Mouse (Mus musculus) heart, postnatal 10 days (tissue): Measurements from ENCODE around the gene Agrp. TPM values are rescaled to one million over a fixed set of nuclear protein-coding genes. Genes with fewer than 3 reads are reported as not detected.
"Not testable (repeated sequence)": the region's sequence is repeated elsewhere in the genome, so short reads cannot be mapped to it uniquely, and the experiment has no call there.

Experiments used
- DNase-seq, 2 experiments: peaks; one replicate each; pipeline ENCODE4 v3.0.0; 2021
- intact Hi-C: fragments of 180-260 bp; cut with DNase I; formaldehyde crosslinking; loops from one replicate; pipeline ENCODE4 v1.15.1; 2025
- total RNA-seq, 2 experiments: library from RNA; stranded (reverse); gene quantifications; 2 replicates each; pipeline ENCODE4 v1.2.3; 2021

Gene Agrp
- total RNA-seq, 2 experiments from 2014 or later: not detected

DNA sequence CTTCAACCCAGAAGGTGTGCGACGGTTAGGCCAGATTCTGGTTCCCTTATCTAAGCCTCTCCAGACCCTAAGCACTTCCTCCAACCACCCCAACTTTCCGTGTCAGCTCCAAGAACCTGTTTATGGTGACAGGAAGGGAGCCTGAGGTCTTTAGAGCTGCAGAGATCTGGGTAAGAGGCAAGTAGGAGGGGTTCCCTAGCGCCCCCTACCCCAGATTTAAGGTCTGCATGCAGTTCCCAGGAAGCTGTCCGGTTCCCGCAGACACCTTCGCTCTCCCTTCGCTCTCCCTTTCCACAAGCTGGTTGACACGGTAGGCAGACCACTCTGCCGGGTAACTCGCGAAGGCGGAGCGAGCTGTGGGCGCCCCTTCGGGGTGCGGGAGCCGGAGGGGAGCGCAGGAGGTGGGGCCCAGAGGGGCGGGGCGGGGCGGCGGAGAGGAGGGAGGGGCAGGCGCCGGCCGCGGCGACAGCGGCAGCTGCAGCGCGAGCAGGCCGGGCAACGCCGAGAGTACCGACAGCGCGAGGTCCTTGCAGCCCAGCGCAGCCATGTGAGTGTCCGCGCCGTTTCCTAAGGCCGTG is 32.3 kb downstream of the Agrp start, which contains the start of gene Ripor1:
Ripor1 (plus strand) TSS at position 452 of the 578 bp plus-strand sequence.
- peak; percentile 86 to 87 for DNase-seq
- intact Hi-C loops: no loop called here

DNA sequence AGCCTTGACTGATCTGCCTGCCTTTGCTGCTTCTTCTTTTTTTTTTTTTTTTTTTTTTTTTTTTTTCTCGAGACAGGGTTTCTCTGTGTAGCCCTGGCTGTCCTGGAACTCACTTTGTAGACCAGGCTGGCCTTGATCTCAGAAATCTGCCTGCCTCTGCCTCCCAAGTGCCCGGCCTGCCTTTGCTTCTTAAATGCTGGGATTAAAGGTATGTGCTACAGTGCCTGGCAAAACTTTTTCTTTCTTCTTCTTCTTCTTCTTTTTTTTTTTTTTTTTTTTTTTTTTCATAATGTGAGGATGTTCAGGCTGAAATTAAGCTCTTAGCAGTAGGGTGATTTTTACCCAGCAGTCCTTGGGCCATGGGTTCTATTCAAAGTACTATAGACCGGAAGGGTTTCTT is 34.7 kb downstream of the Agrp start:
- intact Hi-C loops, DNase-seq: not testable (repeated sequence)

DNA sequence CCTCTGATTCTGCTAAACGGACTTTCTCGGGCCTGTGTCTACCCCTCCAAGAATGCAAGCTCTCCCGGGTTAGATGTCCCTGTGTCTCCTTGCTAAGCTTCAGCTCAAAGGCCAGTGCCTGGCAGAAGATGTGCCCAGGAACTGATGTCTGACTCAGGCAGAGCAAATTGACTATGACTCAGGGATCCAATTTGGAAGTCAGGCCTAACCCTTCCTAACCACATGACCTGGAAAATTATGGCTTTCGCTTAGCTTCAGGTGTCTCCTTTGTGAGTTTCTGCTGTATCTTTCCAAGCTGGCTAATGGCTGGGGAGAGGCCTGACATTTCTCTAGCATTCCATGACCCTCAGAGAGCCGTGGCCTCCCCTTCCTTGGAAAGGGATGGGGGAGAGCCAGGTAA is 35.9 kb downstream of the Agrp start:
- DNase-seq: no peak
- intact Hi-C loops: no loop called here

DNA sequence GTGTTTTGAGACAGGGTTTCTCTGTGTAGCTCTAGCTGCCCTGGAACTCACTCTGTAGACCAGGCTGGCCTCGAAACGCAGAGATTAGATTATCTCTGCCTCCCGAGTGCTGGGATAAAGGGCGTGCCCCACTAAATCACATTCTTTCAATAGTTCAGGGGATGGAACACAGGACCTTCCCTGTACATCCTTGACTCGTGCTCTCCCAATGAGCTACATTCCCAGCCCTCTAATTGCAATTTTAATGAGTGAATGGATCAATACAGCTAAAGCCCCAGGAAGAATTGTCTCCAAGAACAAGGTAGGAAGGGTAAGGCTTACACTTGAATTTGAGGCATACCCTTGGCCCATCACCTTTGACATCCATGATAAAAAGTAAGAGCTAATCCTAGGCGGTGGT is 38.4 kb downstream of the Agrp start:
- no peak for DNase-seq
- intact Hi-C loops: no loop called here

DNA sequence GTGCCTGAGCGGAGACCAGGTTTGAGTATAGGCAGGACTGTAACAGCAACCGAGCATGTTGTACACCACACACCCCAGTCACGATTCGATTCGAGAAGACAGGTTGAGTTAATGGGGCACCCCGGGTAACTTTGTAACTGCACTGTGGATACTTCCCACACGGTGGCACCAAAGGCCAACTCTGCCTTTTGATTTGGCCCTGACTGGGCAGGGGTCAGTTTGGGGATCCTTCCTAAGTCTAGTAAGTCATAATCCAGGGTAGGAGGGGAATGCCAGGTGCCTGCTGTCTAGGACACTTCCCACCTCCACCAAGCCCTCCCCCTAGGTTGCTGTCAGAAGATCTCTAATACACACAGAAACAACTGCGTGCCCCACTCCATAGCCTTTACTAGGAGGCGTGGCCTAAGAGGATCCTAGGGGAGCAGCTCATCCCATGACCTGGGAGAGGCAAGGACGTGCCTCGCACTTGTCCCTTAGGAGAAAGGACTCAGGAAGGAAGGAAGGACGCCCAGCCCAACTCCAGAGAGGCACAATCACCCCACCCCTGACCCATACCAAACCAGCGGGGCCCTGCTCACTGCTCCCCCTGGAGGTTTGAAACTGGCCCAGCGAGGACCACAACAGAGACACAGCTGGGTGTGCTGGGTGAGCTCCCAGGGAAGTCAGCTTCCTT is 40.7 kb downstream of the Agrp start:
- intact Hi-C loops: loop anchor here (2.0 kb wide), 4 partner anchors 26 to 88 kb away; partner anchors contain the start of genes Agrp, Atp6v0d1 and Ctcf
- peak; percentile 81 to 86 for DNase-seq

DNA sequence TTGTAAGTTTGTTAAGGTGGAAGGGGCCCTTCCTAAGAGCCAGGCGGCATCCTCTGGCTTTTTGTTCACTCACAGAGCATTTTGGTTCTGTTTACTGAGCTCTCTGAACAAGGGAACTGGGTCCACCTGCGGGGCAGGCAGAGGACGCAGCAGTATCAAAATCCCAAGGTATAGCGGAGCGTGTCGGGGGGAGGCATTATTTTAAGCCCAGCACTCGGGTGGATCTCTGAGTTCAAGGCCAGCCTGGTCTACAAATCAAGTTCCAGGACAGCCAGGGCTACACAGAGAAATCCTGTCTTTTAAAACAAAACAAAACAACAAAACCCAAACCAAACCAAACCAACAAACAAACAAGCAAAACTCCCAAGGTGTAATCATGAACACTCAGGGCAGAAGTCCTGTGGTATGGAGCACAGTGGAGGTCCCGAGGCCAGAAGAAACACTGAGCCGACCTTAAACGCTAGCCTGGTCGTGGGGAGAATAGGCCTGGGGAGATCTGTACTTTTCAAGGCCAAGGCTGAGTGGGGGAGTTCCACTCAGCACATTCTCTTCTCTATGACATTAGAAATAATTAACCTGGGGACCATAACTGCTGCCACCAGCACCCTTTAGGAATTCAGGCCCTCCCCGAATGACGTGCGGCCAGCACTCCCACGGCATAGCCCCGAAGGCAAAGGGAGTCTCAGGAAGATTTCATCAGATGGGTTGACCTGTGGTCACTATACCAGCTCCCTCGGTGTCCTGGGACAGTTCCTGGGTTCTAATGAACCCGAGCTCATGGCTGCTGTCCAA is 42.5 kb downstream of the Agrp start:
- intact Hi-C loops: no loop called here

DNA sequence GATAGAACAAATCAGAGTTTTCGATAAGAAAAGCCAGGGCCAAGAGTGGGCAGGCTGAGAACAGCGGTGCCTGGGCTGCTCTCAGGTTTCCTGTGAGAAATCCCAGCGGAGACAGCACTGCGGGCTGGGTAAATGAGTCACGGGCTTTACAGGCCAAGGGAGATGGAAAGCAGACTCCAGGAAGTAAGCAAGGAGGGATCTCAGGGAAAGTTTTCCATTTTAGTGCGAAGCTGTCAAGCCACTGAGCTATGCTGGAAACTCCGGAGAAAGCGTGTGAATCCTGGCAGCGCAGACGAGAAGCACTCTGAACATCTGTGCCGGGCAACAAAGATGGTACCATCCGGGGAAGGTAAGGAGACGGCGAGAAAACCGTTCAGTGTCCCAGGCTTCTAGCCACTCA is 43.3 kb downstream of the Agrp start:
- intact Hi-C loops: no loop called here

More for the DNA sequence above, 42.5 kb downstream of the Agrp start:
- DNase-seq: no peak

DNA sequence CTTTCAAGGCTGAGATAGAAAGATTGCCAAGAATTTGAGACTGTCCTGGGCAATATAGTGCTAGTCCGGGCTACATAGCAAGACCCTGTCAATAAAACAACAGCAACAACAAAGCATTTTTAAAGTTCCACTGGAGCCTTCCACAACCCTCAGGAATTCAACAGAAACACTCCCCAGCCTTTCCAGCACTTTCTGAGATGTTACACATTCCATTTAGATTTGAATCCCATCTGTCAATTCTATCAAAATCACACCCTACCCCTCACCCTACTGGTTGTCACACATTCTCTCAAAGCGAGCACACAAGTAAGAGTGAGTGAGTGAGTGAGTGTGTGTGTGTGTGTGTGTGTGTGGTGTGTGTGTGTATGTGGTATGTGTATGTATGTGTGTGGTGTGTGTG is 44.8 kb downstream of the Agrp start:
- no peak for DNase-seq
- intact Hi-C loops: no loop called here

More for the DNA sequence above, 43.3 kb downstream of the Agrp start:
- peak; percentile 63 to 72 for DNase-seq

DNA sequence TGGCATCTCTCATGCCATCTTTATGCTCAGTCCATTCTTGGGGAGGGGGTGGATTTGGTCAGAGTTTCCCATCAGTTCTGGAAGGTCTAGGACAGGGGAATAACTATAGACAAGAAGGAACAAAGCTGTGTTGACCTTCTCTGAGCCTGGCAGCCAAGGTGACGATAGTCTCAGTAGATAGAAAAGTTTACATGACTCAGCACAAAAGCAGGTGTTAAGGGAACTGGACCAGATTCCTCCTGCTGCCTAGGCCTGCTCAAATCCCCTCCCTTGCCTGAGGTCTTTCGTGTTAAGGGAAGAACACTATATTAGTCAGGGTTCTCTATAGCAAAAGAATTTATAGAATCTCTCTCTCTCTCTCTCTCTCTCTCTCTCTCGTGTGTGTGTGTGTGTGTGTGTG is 57.5 kb downstream of the Agrp start:
- no peak for DNase-seq
- intact Hi-C loops: no loop called here

DNA sequence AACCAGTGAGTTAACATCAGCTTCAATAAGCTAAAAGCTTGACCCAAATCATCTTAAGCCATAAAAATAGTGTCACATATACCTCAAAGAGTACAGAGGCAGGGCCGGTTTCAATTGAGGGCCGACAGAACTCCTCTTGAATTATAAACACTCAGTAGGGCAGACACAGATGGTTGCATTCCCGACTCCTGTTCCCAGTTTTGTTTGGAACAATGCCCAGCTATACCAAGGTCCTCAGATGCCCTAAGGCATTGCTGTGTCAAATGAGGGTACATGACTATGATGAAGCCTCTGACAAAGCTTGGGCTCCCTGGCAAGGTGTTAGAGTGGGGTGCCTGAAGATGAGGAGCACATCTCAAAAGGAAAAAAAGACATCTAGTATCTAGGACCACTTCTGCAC is 61.7 kb downstream of the Agrp start:
- intact Hi-C loops: no loop called here
- DNase-seq: peak in 1 of 2 experiments; percentile 15

DNA sequence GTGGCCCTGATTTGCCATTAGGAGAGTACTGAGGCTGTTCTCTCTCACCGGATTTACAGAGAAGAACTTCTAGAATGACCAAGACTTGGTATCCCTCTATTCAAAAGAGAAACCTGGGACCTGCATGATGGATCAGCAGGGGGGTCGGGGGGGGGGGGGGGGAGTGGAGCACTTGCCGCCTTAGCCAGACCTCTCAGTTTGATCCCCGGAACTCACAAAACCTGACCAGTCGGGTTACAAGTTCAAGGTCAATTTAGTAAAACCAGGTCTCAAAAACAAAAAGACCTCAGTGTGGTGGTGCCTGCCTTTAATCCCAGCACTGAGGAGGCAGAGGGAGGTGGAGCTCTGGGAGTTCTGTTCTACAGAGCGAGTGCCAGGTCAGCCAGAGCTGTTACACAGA is 62.5 kb downstream of the Agrp start:
- intact Hi-C loops: no loop called here
- no peak for DNase-seq

DNA sequence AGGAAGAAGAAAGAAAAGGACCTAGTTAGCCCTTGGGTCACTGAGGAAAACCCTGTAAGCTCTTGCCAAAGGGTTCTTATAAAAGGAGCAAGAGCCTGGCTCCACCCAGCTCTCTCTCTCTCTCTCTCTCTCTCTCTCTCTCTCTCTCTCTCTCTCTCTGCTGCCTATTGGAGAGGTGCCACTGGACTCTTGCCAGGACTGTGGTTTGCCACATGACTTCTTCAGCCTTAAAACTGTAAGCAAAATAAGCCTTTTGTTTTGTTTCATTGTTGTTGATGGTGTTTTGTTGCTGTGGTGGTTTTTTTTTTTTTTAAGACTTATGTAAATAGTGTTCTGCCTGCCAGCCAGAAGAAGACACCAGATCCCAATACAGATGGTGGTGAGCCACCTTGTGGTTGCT is 63.8 kb downstream of the Agrp start:
- intact Hi-C loops: no loop called here

DNA sequence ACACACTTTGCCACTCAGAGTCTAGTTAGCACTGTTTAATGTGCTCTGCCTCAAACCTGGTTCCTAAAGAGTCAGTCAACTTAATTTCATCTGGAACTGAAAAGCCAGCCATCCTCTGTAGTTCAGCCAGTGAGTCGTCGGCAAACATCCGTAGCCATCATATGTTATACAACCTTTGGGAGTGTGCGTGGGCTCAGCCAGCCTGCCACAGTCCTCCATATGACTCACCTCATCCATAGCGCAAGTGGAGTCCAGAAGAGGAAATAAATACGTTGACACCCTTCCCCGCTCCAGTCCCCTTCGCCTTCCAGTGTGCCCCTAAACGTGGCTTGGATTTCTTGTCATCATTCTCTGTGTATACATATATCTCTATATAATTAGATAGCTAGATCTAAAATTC is 65.4 kb downstream of the Agrp start:
- intact Hi-C loops: no loop called here

More for the DNA sequence above, 63.8 kb downstream of the Agrp start:
- DNase-seq: peak; percentile 55 to 65

DNA sequence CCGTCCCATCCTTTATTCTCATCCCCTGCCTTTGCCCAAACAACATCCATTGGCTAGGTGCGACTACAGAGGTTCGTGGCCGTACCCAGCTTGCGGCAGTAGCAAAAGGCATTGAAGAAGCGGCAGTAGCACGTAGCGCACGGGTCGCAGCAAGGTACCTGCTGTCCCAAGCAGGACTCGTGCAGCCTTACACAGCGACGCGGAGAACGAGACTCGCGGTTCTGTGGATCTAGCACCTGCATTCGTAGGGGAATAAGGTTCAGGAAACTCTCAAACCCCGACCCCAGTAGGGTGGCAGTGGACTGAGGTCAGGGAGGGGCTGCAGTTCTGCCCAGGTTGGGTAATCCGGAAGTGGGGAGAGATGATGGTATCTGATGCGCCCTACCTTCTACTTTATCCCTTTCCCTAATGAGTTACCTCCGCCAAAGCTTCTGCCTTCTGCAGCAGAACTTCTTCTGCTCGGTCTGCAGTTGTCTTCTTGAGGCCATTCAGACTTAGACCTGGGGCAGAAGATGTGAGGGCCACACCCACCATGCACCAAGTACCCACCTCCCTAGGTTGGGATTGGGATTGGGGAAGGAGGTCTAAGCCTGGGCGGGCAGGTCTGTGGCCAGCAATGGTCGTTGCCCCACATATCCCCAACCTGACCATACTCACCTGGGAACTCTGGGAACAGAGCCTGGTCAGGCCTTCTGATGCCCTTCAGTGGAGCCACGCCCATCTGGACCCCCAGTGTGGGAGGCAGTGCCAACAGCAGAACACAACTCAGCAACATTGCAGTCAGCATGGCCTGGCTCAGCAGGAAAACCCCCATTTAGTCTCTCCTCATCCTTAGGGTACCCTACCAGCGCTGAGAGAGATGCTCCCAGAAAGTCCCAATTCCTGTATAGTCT is 70.2 kb downstream of the Agrp start:
- intact Hi-C loops: loop anchor here (2.0 to 5.0 kb wide), 2 partner anchors 30 to 120 kb away; partner anchors contain the start of gene Carmil2

More for the DNA sequence above, 65.4 kb downstream of the Agrp start:
- DNase-seq: no peak

DNA sequence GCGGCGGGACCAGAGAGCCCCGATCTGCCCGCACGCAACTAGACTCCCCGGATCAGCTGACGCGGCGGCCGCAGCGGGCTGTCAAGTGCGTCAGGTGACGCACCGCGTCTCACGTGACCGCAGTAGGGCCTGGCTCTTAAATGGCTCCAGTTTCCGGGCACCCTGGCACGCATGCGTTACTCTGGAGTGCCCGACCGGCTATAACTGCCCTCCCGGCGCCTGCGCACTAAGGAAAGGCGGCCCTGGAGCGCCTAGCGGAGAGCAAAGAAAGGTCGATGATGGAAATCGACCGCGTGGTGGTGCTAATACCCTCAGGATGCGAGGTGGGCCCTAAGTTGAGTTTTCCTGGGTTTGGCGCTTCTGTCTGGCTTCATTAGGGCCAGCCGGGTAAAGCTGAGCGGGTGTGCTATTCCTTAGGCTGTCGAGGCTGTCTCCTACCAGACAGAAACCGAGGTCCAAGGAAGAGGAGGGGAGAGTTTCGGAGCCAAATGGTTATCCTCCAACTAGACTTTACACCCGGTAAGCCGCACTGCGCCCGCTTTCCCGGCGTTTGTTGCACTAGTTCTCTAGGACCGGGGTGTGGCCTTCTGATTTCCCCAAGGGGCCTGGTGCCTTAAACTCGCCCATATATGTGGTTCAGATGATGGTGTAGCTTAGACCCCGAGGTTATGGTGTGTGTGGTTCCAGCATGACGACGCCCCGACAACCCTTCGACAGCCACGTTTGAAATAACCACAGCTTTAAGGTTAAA is 71.1 kb downstream of the Agrp start, which contains the start of gene Atp6v0d1:
Atp6v0d1 (minus strand) TSS at position 96 of the 751 bp plus-strand sequence.
- peak; percentile 99 to 100 for DNase-seq
- intact Hi-C loops: loop anchor here (2.0 to 5.0 kb wide), 2 partner anchors 31 to 121 kb away; partner anchors contain the start of gene Carmil2

More for the DNA sequence above, 70.2 kb downstream of the Agrp start:
- peak; percentile 4 to 12 for DNase-seq

DNA sequence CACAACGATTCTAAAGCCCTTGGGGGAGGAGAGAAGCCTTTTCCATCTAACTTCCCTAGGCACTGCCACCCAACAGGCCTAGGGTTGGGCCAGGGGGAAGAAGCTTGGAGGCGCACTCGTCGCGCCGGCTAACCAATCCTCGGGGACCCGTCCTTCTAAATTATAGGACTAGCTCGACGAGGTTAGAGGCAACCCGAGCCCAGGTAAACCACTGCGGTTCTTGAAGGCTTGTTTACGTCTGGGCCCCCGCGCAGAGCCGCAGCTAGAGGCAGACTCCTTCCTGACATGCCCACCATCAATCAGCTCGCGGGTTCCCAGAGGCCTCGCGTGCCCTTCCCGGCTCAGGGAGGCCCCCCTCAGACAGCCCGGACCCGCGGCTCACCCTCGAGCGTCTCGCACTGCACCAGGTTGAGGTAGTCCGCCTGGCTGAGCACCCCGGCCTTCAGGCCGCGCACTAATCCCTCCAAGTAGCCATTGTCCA is 71.8 kb downstream of the Agrp start:
- DNase-seq: no peak
- intact Hi-C loops: loop anchor here (5.0 kb wide), 1 partner anchor 122 kb away; the partner anchor contains the start of gene Carmil2

DNA sequence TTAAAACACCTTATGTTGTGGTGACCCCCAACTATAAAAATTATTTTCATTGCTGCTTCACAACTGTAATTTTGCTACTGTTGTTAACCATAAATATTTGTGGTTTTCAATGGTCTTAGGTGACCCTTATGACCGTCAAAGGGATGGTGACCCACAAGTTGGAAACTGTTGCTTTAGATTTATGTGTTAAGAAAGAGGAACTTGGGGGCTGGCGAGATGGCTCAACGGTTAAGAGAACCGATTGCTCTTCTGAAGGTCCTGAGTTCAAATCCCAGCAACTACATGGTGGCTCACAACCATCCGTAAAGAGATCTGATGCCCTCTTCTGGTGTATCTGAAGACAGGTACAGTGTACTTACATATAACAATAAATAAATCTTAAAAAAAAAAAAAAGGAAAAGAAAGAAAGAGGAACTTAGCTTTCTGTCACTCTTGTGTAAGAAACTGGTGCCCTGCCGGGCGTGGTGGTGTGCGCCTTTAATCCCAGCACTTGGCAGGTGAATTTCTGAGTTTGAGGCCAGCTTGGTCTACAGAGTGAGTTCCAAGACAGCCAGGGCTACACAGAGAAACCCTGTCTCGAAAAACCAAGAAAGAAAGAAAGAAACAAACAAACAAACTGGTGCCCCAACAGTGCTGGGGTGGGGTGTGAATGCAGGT is 72.5 kb downstream of the Agrp start:
- not testable (repeated sequence) for DNase-seq
- intact Hi-C loops: loop anchor here (5.0 kb wide), 1 partner anchor 123 kb away; the partner anchor contains the start of gene Carmil2

DNA sequence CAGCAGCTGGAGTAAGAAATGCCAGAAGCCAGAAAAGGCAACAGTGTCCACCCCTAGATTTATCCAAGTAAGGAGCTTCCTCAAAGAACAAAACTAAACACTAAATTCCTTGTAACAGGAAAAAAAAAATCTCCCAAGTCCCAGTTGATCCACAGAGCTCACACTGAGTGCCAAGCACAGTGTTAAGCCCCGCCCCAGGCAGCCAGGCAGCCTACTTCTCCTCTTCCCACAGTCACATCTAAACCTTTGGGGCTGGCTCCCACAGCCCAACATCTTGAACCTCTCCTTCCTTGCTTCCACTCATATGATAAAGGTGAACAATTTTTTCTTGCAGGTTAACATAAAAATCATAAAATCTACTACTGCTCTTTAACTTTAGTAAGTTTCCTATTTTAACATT is 73.3 kb downstream of the Agrp start:
- no peak for DNase-seq
- intact Hi-C loops: no loop called here

DNA sequence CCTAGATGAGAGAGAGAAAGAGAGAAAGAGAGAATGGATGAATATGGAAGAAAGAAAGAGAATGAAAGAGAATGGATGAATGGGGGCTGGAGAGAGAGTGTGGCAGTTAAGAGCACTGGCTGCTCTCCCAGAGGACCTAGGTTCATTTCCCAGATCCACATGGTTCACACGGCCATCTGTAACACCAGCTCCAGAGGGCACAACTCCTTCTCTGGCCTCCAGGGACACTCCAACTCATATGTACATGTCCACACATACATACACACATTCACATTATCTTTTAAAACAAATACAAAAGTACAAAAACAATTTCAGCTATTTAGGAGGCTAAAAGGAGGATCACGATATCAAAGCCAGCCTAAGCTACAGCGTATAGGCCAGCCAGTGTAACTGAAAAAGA is 74.3 kb downstream of the Agrp start:
- intact Hi-C loops: no loop called here

More for the DNA sequence above, 74.3 kb downstream of the Agrp start:
- DNase-seq: no peak
